Mouse (Mus musculus) G1E (cell line): ENCODE data around the gene Map1a.

Experiments
- CTCF ChIP-seq: IDR thresholded peaks from 2 replicates; pipeline ENCODE4 v1.5.1; 2012; ENCODE audit warnings: low read depth, low read length, inconsistent platforms, mixed read lengths
- GATA1 ChIP-seq: IDR thresholded peaks from 2 replicates; pipeline ENCODE4 v1.6.1; 2012; ENCODE audit warnings: borderline replicate concordance, low read length, inconsistent platforms, mixed read lengths
- GATA2 ChIP-seq: IDR thresholded peaks from 2 replicates; pipeline ENCODE4 v1.6.1; 2012; ENCODE audit warnings: low read depth, low read length, inconsistent platforms, borderline replicate concordance
- POLR2AphosphoS5 ChIP-seq: IDR thresholded peaks from 2 replicates; pipeline ENCODE4 v1.6.1; 2012; ENCODE audit warnings: low read depth, low read length, inconsistent platforms; ENCODE audit not compliant: insufficient replicate concordance

DNA sequence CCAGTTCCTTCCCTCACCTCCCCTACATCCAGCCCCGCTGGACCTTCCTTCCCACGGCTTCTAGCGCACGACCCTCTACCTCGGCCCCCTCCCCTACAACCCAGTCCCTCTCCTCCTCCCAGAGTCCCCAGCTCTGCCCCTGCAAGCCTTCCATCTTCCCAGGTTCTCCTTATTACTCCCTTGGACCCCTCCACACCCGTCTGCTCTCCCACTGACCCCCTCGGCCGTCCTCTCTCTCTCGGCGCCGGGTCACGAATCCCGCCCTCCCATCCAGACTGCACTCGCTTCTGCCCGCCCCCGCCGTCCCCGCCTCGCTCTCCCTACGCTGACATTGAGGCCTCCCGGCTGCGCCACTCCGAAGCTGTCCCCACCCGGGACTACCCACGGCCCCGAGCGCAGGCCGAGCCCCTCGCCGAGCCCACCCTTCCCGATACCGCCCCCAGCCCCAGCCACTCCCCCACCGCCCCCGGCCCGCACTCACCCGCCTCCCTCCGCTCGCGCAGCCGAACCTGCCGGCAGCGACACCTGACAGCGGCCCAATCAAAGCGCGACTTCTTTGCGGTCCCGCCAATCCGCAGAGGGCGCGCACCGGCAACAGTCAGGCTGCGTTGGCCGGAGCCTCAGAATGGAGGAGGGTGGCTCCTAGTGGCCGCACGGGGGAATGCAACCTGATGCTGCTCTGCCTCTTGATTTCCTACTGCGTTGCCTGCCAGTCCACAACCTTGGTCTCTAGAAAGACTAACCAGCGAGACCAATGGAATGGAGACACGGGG is 65.6 kb downstream of the Map1a start, which contains the start of gene Ppip5k1:
- peak; percentile 79 for TF ChIP-seq CTCF
- TF ChIP-seq GATA2, result no peak
- TF ChIP-seq GATA1, result no peak
- no peak for TF ChIP-seq POLR2AphosphoS5
